Mouse (Mus musculus): Measurements from ENCODE around the gene Gm17334. TPM values are rescaled to one million over a fixed set of nuclear protein-coding genes. Genes with fewer than 3 reads are reported as not detected.

Gene Gm17334
- polyA plus RNA-seq, 1 experiment: 1.8 TPM

- DNase-seq (ENCODE audit: low spot score): no peak
Observed at GRCm38 (mm10) chr11:53745260-53745659, 27.7 kb downstream of the Gm17334 start.

GRCm38 (mm10) chr11:53742353-53742752, 30.6 kb downstream of the Gm17334 start:
- no peak for DNase-seq (ENCODE audit: low spot score)

GRCm38 (mm10) chr11:53737573-53737946, 35.4 kb downstream of the Gm17334 start:
- DNase-seq (ENCODE audit: low spot score): no peak

- DNase-seq (ENCODE audit: low spot score): peak; percentile 46
Observed at GRCm38 (mm10) chr11:53736771-53737572, 36.0 kb downstream of the Gm17334 start.

DNA sequence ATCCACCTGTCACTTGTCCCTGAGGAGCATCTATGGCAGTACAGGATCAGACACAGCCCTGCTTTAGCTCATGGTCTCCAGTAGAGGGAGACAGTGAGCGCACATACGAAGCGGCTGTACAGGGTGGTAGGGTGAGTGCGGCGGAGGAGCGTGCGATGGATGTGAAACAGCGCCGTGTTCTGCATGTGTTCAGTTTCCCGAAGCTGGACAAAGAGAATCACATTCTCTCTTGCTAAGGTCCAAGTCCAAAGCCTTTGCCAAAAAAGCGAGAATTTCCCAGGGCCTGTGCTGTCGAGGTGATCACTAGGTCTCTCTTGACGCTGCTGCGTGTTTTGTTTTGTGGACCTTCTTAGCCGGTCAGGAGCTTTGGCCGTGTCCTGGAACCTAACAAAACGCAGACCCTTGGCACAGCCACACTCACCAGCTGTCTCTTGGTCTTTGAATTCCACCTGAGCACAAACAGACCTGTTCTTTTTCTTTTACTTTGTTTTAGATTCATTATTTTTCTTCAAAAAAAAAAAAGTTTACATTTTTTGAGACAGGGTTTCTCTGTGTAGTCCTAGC, 37.2 kb downstream of the Gm17334 start:
- peak; percentile 29 for DNase-seq (ENCODE audit: low spot score)

DNA sequence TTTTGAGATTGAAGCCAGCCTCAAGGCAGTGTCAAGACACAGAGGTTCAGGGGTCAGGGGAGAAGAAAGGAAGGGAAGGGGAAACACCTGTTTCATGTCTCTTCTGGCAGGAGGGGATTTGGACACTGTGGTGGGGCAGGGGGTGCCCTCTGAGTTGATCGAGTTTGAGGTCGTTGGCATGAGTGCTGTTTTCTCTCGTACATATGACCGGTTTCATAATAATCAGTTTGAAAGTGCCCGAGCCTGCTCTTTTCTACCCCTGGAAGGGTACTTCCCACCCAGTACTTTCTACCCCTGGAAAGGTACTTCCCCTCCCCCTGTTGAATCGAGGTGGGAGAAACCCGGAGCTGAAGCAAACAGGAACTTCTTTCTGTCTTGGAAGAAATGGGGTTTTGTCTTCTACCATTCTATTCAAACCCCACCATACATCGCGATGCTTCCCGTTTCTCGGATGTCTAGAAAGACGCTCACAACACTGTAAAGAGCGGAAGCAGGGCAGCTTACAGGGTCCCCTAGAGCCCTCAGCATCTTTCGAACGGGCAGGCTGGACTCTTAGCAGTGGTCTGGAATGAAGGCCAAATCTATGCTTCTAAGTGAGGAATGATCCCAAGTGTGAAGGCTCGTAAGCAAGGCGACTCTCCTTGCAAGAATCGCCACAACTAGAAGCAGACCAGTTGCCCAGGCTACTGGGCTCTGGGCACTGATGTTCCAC, 37.9 kb downstream of the Gm17334 start:
- DNase-seq (ENCODE audit: low spot score): no peak

GRCm38 (mm10) chr11:53734431-53734830, 38.6 kb downstream of the Gm17334 start:
- DNase-seq (ENCODE audit: low spot score): no peak

- no peak for DNase-seq (ENCODE audit: low spot score)
Observed at GRCm38 (mm10) chr11:53733824-53734223, 39.2 kb downstream of the Gm17334 start.

DNA sequence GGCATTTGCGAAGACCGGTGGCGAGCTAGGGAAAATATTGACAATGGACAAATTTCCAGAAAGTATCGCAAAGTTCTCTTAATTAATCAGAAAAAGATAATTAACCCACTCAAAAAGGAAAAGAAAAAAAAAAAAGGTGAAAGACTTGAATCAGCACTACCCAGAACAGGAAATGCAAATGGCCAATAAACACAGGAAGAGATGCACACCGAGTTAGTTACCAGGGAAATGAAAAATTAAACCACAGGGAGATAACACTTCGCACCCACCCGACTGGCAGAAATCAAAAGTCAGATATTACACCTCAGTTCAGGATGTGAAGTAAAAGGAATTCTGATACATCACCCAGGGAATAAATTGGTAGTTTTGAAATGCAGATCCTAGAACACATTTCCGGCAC, 40.7 kb downstream of the Gm17334 start:
- DNase-seq (ENCODE audit: low spot score): no peak

DNA sequence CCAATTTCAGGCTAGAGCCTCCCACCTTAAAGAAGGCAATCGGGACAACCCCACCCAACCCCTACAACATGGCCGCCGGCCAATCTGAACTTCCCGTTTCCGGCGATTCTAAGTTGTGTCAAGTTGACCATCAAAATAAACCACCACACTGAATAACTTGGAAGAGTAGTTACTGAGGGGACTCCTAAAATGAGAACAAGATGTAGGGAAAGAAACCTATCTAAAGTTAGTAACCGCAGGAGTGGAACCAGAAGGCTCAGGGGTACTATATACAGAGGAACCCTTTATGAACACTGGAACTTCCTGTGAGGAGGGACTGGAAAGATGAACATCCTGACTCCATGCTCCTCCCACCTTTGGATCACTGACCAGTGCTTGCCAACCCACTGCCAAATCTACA, 41.5 kb downstream of the Gm17334 start:
- no peak for DNase-seq (ENCODE audit: low spot score)

Other genes with a start within 250 kb of the Gm17334 start
- gene Kif3a, start 205.8 kb downstream of the Gm17334 start, polyA plus RNA-seq (2012; rRNA removed): 14.3 and 16.1 TPM in 2 replicates
- 0.19 and 0.37 TPM in 2 replicates for gene Il4, start 154.5 kb downstream of the Gm17334 start, polyA plus RNA-seq (2012; rRNA removed)
- gene Il13, start 138.5 kb downstream of the Gm17334 start, polyA plus RNA-seq (2012; rRNA removed): not detected in 2 replicates
- gene Rad50, start 65.9 kb downstream of the Gm17334 start, polyA plus RNA-seq (2012; rRNA removed): 10.2 and 13.9 TPM in 2 replicates
- gene Il5, start 52.4 kb downstream of the Gm17334 start, polyA plus RNA-seq (2012; rRNA removed): 0.12 and 0.21 TPM in 2 replicates
- 71.6 and 89.5 TPM in 2 replicates for gene Irf1, start 3.2 kb downstream of the Gm17334 start, polyA plus RNA-seq (2012; rRNA removed)
- 16.5 and 17.0 TPM in 2 replicates for gene Gm12216, start 86.1 kb upstream of the Gm17334 start, polyA plus RNA-seq (2012; rRNA removed)
- gene Slc22a5, start 118.5 kb upstream of the Gm17334 start, polyA plus RNA-seq (2012; rRNA removed): 26.2 and 30.0 TPM in 2 replicates
- gene Slc22a21, start 207.1 kb upstream of the Gm17334 start, polyA plus RNA-seq (2012; rRNA removed): 18.8 and 20.5 TPM in 2 replicates

Measured in urinary bladder, adult 2 months (tissue).